Mouse (Mus musculus) brain, embryonic 14.5 days (tissue): ENCODE data around the gene Smarca2.
"Not testable (repeated sequence)": the region's sequence is repeated elsewhere in the genome, so short reads cannot be mapped to it uniquely, and the experiment has no call there.

Source experiments
- CTCF ChIP-seq: fragments of 200-500 bp; IDR thresholded peaks from 2 replicates; pipeline ENCODE4 v1.5.1; 2012; ENCODE audit warnings: inconsistent platforms, mild to moderate bottlenecking, moderate library complexity, borderline replicate concordance; ENCODE audit not compliant: insufficient read depth, insufficient read length; ENCODE audit errors: extremely low read depth
- POLR2A ChIP-seq: fragments of 200-500 bp; IDR thresholded peaks from 2 replicates; pipeline ENCODE4 v1.6.1; 2012; ENCODE audit warnings: mild to moderate bottlenecking, inconsistent platforms, borderline replicate concordance; ENCODE audit not compliant: poor library complexity, insufficient read depth, insufficient read length, severe bottlenecking; ENCODE audit errors: extremely low read depth

DNA sequence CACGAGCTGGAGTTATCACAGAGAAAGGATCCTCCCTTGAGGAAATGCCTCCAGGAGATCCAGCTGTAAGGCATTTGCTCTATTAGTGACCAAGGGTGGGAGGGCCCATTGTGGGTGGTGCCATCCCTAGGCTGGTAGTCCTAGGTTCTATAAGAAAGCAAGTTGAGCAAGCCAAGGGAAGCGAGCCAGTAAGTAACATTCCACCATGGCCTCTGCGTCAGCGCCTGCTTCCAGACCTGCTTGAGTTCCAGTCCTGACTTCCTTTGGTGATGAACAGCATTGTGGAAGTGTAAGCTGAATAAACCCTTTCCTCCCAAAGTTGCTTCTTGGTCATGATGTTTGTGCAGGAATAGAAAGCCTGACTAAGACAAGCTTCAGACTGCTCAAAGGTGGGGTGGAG, 140.2 kb downstream of the Smarca2 start:
- TF ChIP-seq CTCF, POLR2A: not testable (repeated sequence)
